Mouse (Mus musculus): ENCODE data around the gene Obscn.

Gene Obscn

GRCm38 (mm10) chr11:58983691-58984341 is 152.4 kb downstream of the Obscn start:
- CTCF ChIA-PET, result interaction anchor here (0.6 kb wide), 1 partner anchor 29 kb away, joined by 8 read pairs; the partner anchor contains the start of genes Hist3h2a and Trim17

- CTCF ChIA-PET, result interaction anchor here (0.6 to 1.0 kb wide), 4 partner anchors 15 to 1062 kb away, joined by 3 to 5 read pairs (median 4); no protein-coding TSS in a partner anchor
Measured at GRCm38 (mm10) chr11:58982471-58983097, 153.6 kb downstream of the Obscn start.

GRCm38 (mm10) chr11:58981541-58982447 is 154.4 kb downstream of the Obscn start:
- CTCF ChIA-PET, result interaction anchor here (0.6 to 1.0 kb wide), 4 partner anchors 14 to 1372 kb away, joined by 3 to 18 read pairs (median 4); no protein-coding TSS in a partner anchor

GRCm38 (mm10) chr11:58980381-58980990 is 155.7 kb downstream of the Obscn start:
- CTCF ChIA-PET, result interaction anchor here (0.9 kb wide), 1 partner anchor 14 kb away, joined by 3 read pairs; no protein-coding TSS in a partner anchor

- CTCF ChIA-PET, result interaction anchor here (0.9 kb wide), 1 partner anchor 13 kb away, joined by 3 read pairs; no protein-coding TSS in a partner anchor
Measured at GRCm38 (mm10) chr11:58979661-58980060, 156.5 kb downstream of the Obscn start.

- CTCF ChIA-PET, result interaction anchor here (0.6 kb wide), 1 partner anchor 49 kb away, joined by 10 read pairs; no protein-coding TSS in a partner anchor
Measured at GRCm38 (mm10) chr11:58979183-58979582, 157.0 kb downstream of the Obscn start.

- CTCF ChIA-PET, result interaction anchor here (0.6 to 1.1 kb wide), 2 partner anchors 17 to 49 kb away, joined by 3 to 10 read pairs; no protein-coding TSS in a partner anchor
Measured at GRCm38 (mm10) chr11:58978706-58979030, 157.5 kb downstream of the Obscn start.

- CTCF ChIA-PET, result interaction anchor here (0.7 to 1.1 kb wide), 2 partner anchors 17 to 24 kb away, joined by 3 read pairs; partner anchors contain the start of genes Hist3h2a and Trim17
Measured at GRCm38 (mm10) chr11:58978027-58978705, 158.0 kb downstream of the Obscn start, which contains the start of gene Trim11. Gene Trim11, plus strand, starts transcription at chr11:58978093.

GRCm38 (mm10) chr11:58977607-58978026 is 158.6 kb downstream of the Obscn start:
- CTCF ChIA-PET, result interaction anchor here (0.7 to 1.1 kb wide), 2 partner anchors 18 to 23 kb away, joined by 3 read pairs; partner anchors contain the start of genes Hist3h2a and Trim17

- CTCF ChIA-PET, result no interaction called here
Measured at GRCm38 (mm10) chr11:58977150-58977549, 159.1 kb downstream of the Obscn start.

- CTCF ChIA-PET, result interaction anchor here (0.6 kb wide), 1 partner anchor 13 kb away, joined by 3 read pairs; no protein-coding TSS in a partner anchor
Measured at GRCm38 (mm10) chr11:58974414-58974813, 161.8 kb downstream of the Obscn start.

GRCm38 (mm10) chr11:58971796-58972195 is 164.4 kb downstream of the Obscn start:
- CTCF ChIA-PET, result no interaction called here

GRCm38 (mm10) chr11:58970831-58971530 is 165.2 kb downstream of the Obscn start:
- CTCF ChIA-PET, result interaction anchor here (0.6 kb wide), 1 partner anchor 22 kb away, joined by 8 read pairs; no protein-coding TSS in a partner anchor

GRCm38 (mm10) chr11:58969659-58970058 is 166.5 kb downstream of the Obscn start:
- CTCF ChIA-PET, result interaction anchor here (0.8 kb wide), 1 partner anchor 18 kb away, joined by 5 read pairs; no protein-coding TSS in a partner anchor

GRCm38 (mm10) chr11:58969027-58969426 is 167.2 kb downstream of the Obscn start:
- CTCF ChIA-PET, result interaction anchor here (0.8 kb wide), 1 partner anchor 19 kb away, joined by 5 read pairs; no protein-coding TSS in a partner anchor

GRCm38 (mm10) chr11:58968551-58968950 is 167.7 kb downstream of the Obscn start:
- CTCF ChIA-PET, result no interaction called here

GRCm38 (mm10) chr11:58967346-58967745 is 168.9 kb downstream of the Obscn start:
- CTCF ChIA-PET, result interaction anchor here (1.1 to 1.2 kb wide), 2 partner anchors 15 to 27 kb away, joined by 3 to 4 read pairs; no protein-coding TSS in a partner anchor

- CTCF ChIA-PET, result no interaction called here
Measured at GRCm38 (mm10) chr11:58965001-58965760, 171.0 kb downstream of the Obscn start.

- CTCF ChIA-PET, result no interaction called here
Measured at GRCm38 (mm10) chr11:58964216-58964615, 172.0 kb downstream of the Obscn start.

Measured in spleen, embryonic (tissue).